Mouse (Mus musculus): ENCODE data around the gene Klhdc10.

- no peak for TF ChIP-seq GATA1 (IDR thresholded peaks at IDR 0.05; ENCODE audit: borderline replicate concordance, low read length)
- TF ChIP-seq FLI1 (IDR thresholded peaks at IDR 0.05; ENCODE audit: low read length): no peak
Measured at GRCm38 (mm10) chr6:30432461-30433192, 31.0 kb downstream of the Klhdc10 start.
